Mouse (Mus musculus): ENCODE data around the gene Senp5. TPM values are rescaled to one million over a fixed set of nuclear protein-coding genes. Genes with fewer than 3 reads are reported as not detected.
A peak's percentile ranks its signal among the peaks of the same experiment; 100 is the strongest.

Gene Senp5
- polyA plus RNA-seq, 1 experiment from 2014 or later = 16.1 TPM

- Histone ChIP-seq H3K4me1 (peaks cover 12% of the 10 kb centered on the region), H3K27me3 (no peaks in the 10 kb centered on the region), H3K9ac (peak overlapping the region; percentile 36; the same call in 1 of the 2 replicates), H3K36me3 (no peaks in the 10 kb centered on the region), H3K27ac (0 out of 2 replicates have a peak overlapping the region, but pooled peaks have one; percentile 32), H3K4me3 (replicated peaks) (peak overlapping the region; percentile 16; the same call in 1 of the 2 replicates), H3K4me2 (peak overlapping the region; percentile 54), H3K9me3 (replicated peaks) (no peaks in the 10 kb centered on the region)
- ATAC-seq (replicated peaks; ENCODE audit: low FRiP score) = peak; percentile 49; the same call in 1 of the 2 replicates
- 3% methylated on average over 14 of the region's 14 CpGs for WGBS
Measured at GRCm38 (mm10) chr16:31918248-31918724, 84.8 kb downstream of the Senp5 start.

GRCm38 (mm10) chr16:31917776-31918175 lies 85.3 kb downstream of the Senp5 start:
- Histone ChIP-seq H3K9ac (peak overlapping the region; percentile 36; the same call in 1 of the 2 replicates), H3K4me3 (replicated peaks) (no peak overlapping the region; the same call in 1 of the 2 replicates), H3K4me1 (peaks cover 12% of the 10 kb centered on the region), H3K27me3 (no peaks in the 10 kb centered on the region), H3K27ac (0 out of 2 replicates have a peak overlapping the region, but pooled peaks have one; percentile 32), H3K4me2 (peak overlapping the region; percentile 54), H3K36me3 (no peaks in the 10 kb centered on the region), H3K9me3 (replicated peaks) (no peaks in the 10 kb centered on the region)
- WGBS = 65% methylated on average over 11 of the region's 11 CpGs
- peak; percentile 36; the same call in 1 of the 2 replicates for ATAC-seq (replicated peaks; ENCODE audit: low FRiP score)

DNA sequence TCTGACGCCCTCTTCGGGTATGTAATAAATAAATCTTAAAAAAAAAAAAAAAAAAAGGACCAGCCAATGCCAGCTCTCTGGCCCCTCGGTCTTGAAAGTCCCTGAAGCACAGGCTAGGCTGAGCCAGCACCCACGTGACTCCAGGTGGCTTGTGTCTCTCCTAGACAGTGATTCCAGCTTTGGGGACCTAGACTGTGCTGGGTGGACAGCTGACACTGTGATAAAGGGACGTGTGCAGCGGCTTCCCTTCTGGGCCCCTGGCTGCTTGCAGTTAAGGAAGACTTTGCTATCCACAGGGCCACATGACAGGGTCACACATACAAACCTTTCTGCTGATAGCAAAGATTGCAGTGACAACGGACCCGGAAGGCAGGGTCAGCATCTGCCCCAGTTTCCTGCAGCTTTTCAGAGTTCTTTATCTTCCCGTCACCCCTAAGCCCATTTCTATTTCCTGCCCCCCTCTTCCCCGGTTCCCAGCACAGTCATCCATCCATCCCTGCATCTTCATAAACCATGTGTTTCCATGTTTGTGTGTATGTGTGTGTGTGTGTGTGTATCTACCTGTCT lies 92.7 kb downstream of the Senp5 start:
- Histone ChIP-seq H3K9ac (no peak overlapping the region), H3K4me1 (peaks cover 13% of the 10 kb centered on the region), H3K36me3 (no peaks in the 10 kb centered on the region), H3K4me2 (no peak overlapping the region), H3K27me3 (no peaks in the 10 kb centered on the region), H3K4me3 (replicated peaks) (no peak overlapping the region), H3K27ac (no peak overlapping the region), H3K9me3 (replicated peaks) (no peaks in the 10 kb centered on the region)
- WGBS = 51% methylated on average over 10 of the region's 10 CpGs
- no peak for ATAC-seq (replicated peaks; ENCODE audit: low FRiP score)

Small RNA genes within 50 kb of the gene (microRNA-seq; reads per million reads assigned to microRNA genes)
- gene Gm26269 = not detected

Other genes starting within 250 kb of the Senp5 start
- 0.39 and 0.40 TPM in 2 replicates for gene Meltf, start 124.5 kb downstream of the Senp5 start, polyA plus RNA-seq (2015; fragmentation: Nextera tagmentation; extraction: Ambion mirVana)
- 0.62 and 0.86 TPM in 2 replicates for gene Pigz, start 69.4 kb downstream of the Senp5 start, polyA plus RNA-seq (2015; fragmentation: Nextera tagmentation; extraction: Ambion mirVana)
- 89.6 and 93.8 TPM in 2 replicates for gene 0610012G03Rik, start 54.8 kb downstream of the Senp5 start, polyA plus RNA-seq (2015; fragmentation: Nextera tagmentation; extraction: Ambion mirVana)
- 110 and 121 TPM in 2 replicates for gene Ncbp2, start 54.8 kb downstream of the Senp5 start, polyA plus RNA-seq (2015; fragmentation: Nextera tagmentation; extraction: Ambion mirVana)
- 37.5 and 39.0 TPM in 2 replicates for gene Pak2, start 76.1 kb upstream of the Senp5 start, polyA plus RNA-seq (2015; fragmentation: Nextera tagmentation; extraction: Ambion mirVana)
- 127 and 131 TPM in 2 replicates for gene Pigx, start 96.5 kb upstream of the Senp5 start, polyA plus RNA-seq (2015; fragmentation: Nextera tagmentation; extraction: Ambion mirVana)
- 38.3 and 39.8 TPM in 2 replicates for gene Cep19, start 96.5 kb upstream of the Senp5 start, polyA plus RNA-seq (2015; fragmentation: Nextera tagmentation; extraction: Ambion mirVana)
- 17.7 and 17.8 TPM in 2 replicates for gene Nrros, start 162.3 kb upstream of the Senp5 start, polyA plus RNA-seq (2015; fragmentation: Nextera tagmentation; extraction: Ambion mirVana)
- not detected in 2 replicates for gene Bex6, start 176.5 kb upstream of the Senp5 start, polyA plus RNA-seq (2015; fragmentation: Nextera tagmentation; extraction: Ambion mirVana)
- gene Fbxo45, start 243.9 kb upstream of the Senp5 start, polyA plus RNA-seq (2015; fragmentation: Nextera tagmentation; extraction: Ambion mirVana) = 10.4 and 11.2 TPM in 2 replicates
- gene Wdr53, start 243.9 kb upstream of the Senp5 start, polyA plus RNA-seq (2015; fragmentation: Nextera tagmentation; extraction: Ambion mirVana) = 19.3 and 19.5 TPM in 2 replicates

Measured in kidney, embryonic 15.5 days (tissue).